Mouse (Mus musculus) liver, embryonic 14.5 days (tissue): ENCODE results near the gene Mettl5.

Source experiments
- CTCF ChIP-seq: IDR thresholded peaks from 2 replicates; pipeline ENCODE4 v1.5.1; 2016; ENCODE audit warnings: antibody characterized with exemption, low read depth, control low read depth
- EP300 ChIP-seq: IDR thresholded peaks from 2 replicates; pipeline ENCODE4 v1.6.1; 2016; ENCODE audit warnings: antibody characterized with exemption, low read depth

DNA sequence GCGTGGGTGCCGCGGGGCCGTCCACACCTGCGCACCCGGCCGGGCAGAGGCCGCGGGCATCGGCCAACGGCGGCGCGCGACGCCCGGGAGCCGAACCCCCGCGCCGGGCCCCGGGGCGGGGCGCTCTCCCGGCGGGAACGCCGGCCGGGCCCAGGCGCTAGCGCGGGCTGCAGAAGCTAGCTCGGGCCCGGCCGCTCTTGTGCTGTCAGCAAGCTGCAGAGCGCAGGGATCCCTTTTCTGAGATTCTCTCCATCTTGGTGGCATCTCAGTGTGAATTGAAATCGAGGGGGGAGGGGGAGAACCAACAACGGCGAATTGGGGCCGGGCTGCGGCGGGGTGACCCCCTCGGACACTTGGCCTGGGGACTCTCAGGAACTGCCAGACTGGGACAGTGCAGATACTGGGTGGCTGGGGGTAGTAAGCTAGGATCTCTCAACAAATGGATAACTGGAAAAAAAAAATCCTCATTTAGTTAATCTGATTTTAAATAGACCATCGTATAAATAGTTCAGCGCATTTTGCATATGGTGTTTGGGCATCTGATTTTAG is 62.2 kb downstream of the Mettl5 start:
- TF ChIP-seq CTCF (no peak), EP300 (no peak)
